Mouse (Mus musculus): Measurements from ENCODE around the gene Arhgef19.

Arhgef19 gene

GRCm38 (mm10) chr4:141239388-141240125 is at the start of gene Arhgef19:
Arhgef19 (plus strand) TSS chr4:141239499.
- peak; percentile 93 for DNase-seq (ENCODE audit: low spot score)

GRCm38 (mm10) chr4:141191294-141191693 is 48.0 kb upstream of the Arhgef19 start:
- DNase-seq (ENCODE audit: low spot score) = no peak

GRCm38 (mm10) chr4:141194553-141194952 is 44.7 kb upstream of the Arhgef19 start:
- DNase-seq (ENCODE audit: low spot score) = no peak

- DNase-seq (ENCODE audit: low spot score) = no peak
Measured at GRCm38 (mm10) chr4:141196981-141197685, 42.2 kb upstream of the Arhgef19 start.

- DNase-seq (ENCODE audit: low spot score) = no peak
Measured at GRCm38 (mm10) chr4:141197686-141198035, 41.6 kb upstream of the Arhgef19 start.

GRCm38 (mm10) chr4:141200906-141201305 is 38.4 kb upstream of the Arhgef19 start:
- no peak for DNase-seq (ENCODE audit: low spot score)

GRCm38 (mm10) chr4:141202192-141202591 is 37.1 kb upstream of the Arhgef19 start:
- no peak for DNase-seq (ENCODE audit: low spot score)

GRCm38 (mm10) chr4:141204580-141205061 is 34.7 kb upstream of the Arhgef19 start:
- DNase-seq (ENCODE audit: low spot score) = no peak

GRCm38 (mm10) chr4:141207081-141207480 is 32.2 kb upstream of the Arhgef19 start:
- no peak for DNase-seq (ENCODE audit: low spot score)

GRCm38 (mm10) chr4:141210524-141211219 is 28.6 kb upstream of the Arhgef19 start:
- DNase-seq (ENCODE audit: low spot score) = no peak

- DNase-seq (ENCODE audit: low spot score) = no peak
Measured at GRCm38 (mm10) chr4:141211646-141212045, 27.7 kb upstream of the Arhgef19 start.

- DNase-seq (ENCODE audit: low spot score) = no peak
Measured at GRCm38 (mm10) chr4:141212892-141213291, 26.4 kb upstream of the Arhgef19 start.

- DNase-seq (ENCODE audit: low spot score) = no peak
Measured at GRCm38 (mm10) chr4:141213342-141213741, 26.0 kb upstream of the Arhgef19 start.

GRCm38 (mm10) chr4:141213770-141214336 is 25.4 kb upstream of the Arhgef19 start, which contains the start of gene Rsg1:
Rsg1 (plus strand) TSS chr4:141213956.
- peak; percentile 96 for DNase-seq (ENCODE audit: low spot score)

GRCm38 (mm10) chr4:141214337-141214851 is 24.9 kb upstream of the Arhgef19 start:
- peak; percentile 16 for DNase-seq (ENCODE audit: low spot score)

- no peak for DNase-seq (ENCODE audit: low spot score)
Measured at GRCm38 (mm10) chr4:141219583-141220213, 19.6 kb upstream of the Arhgef19 start.

GRCm38 (mm10) chr4:141221848-141222247 is 17.5 kb upstream of the Arhgef19 start:
- no peak for DNase-seq (ENCODE audit: low spot score)

GRCm38 (mm10) chr4:141222752-141223151 is 16.5 kb upstream of the Arhgef19 start:
- no peak for DNase-seq (ENCODE audit: low spot score)

- DNase-seq (ENCODE audit: low spot score) = no peak
Measured at GRCm38 (mm10) chr4:141228687-141229086, 10.6 kb upstream of the Arhgef19 start.

GRCm38 (mm10) chr4:141233196-141233595 is 6.1 kb upstream of the Arhgef19 start:
- no peak for DNase-seq (ENCODE audit: low spot score)

GRCm38 (mm10) chr4:141235537-141236111 is 3.7 kb upstream of the Arhgef19 start:
- no peak for DNase-seq (ENCODE audit: low spot score)
